Mouse (Mus musculus) hindbrain, embryonic 13.5 days (tissue): Measurements from ENCODE around the gene Pgam1. TPM values are rescaled to one million over a fixed set of nuclear protein-coding genes. Genes with fewer than 3 reads are reported as not detected.
"Not testable (repeated sequence)": the region's sequence is repeated elsewhere in the genome, so short reads cannot be mapped to it uniquely, and the experiment has no call there.

ENCODE experiments used
- ATAC-seq: fragments of 200-750 bp; cut with Nextera tagmentation; 2 replicates; pipeline ENCODE4 v1.8.0; 2017; ENCODE audit warnings: moderate TSS enrichment; ENCODE audit not compliant: low FRiP score
- H3K27ac ChIP-seq: fragments of 300-500 bp; sonication (generic); 2 replicates; pipeline ENCODE4 v1.5.1; 2015; ENCODE audit warnings: inconsistent platforms, mild to moderate bottlenecking, moderate library complexity
- H3K27me3 ChIP-seq: fragments of 300-500 bp; sonication (generic); 2 replicates; pipeline ENCODE4 v1.6.1; 2015; ENCODE audit warnings: mild to moderate bottlenecking, inconsistent platforms
- H3K36me3 ChIP-seq: fragments of 300-500 bp; sonication (generic); 2 replicates; pipeline ENCODE4 v1.6.1; 2015; ENCODE audit warnings: mild to moderate bottlenecking, inconsistent platforms
- H3K4me1 ChIP-seq: fragments of 300-500 bp; sonication (generic); replicated peaks from 2 replicates; pipeline ENCODE4 v1.6.1; 2015; ENCODE audit warnings: inconsistent platforms
- H3K4me2 ChIP-seq: fragments of 300-500 bp; sonication (generic); 2 replicates; pipeline ENCODE4 v1.6.1; 2015; ENCODE audit warnings: inconsistent platforms, mild to moderate bottlenecking, moderate library complexity
- H3K4me3 ChIP-seq: fragments of 300-500 bp; sonication (generic); 2 replicates; pipeline ENCODE4 v1.5.1; 2015; ENCODE audit warnings: mild to moderate bottlenecking, inconsistent platforms
- H3K9ac ChIP-seq: fragments of 300-500 bp; sonication (generic); 2 replicates; pipeline ENCODE4 v1.6.1; 2015; ENCODE audit warnings: mild to moderate bottlenecking, inconsistent platforms
- H3K9me3 ChIP-seq: fragments of 300-500 bp; sonication (generic); 2 replicates; pipeline ENCODE4 v1.6.1; 2016; ENCODE audit warnings: inconsistent platforms
- WGBS: fragments of 180-500 bp; shearing (Covaris S2); methylation state at CpG from one replicate; pipeline ENCODE4 v1.1.7; 2015; 5-methylcytosine and 5-hydroxymethylcytosine counted together
- polyA plus RNA-seq: library from polyadenylated mRNA; unstranded; fragments of >200 nt; fragmentation: Nextera tagmentation; extraction: Ambion mirVana; gene quantifications from 2 replicates; pipeline ENCODE4 v1.2.1, GENCODE M21; 2015

Pgam1 gene
- 465 and 466 TPM in 2 replicates for polyA plus RNA-seq

- Histone ChIP-seq H3K27me3 (no peaks in the 10 kb centered on the region), H3K9ac (peak within 1 kb of the TSS; percentile 90), H3K9me3 (no peaks in the 10 kb centered on the region), H3K4me3 (peak within 1 kb of the TSS; percentile 86), H3K36me3 (peaks cover 9% of the 10 kb centered on the region), H3K27ac (peak within 1 kb of the TSS; percentile 89), H3K4me1 (peaks cover 22% of the 10 kb centered on the region), H3K4me2 (peak within 1 kb of the TSS; percentile 92)
- ATAC-seq: peak; percentile 94
- WGBS: 6% methylated on average over 48 of the region's 54 CpGs
These were observed at the start of gene Pgam1 for GRCm38 (mm10) chr19:41911178-41912073. Gene Pgam1 (plus strand): TSS chr19:41911923.

- H3K4me3 ChIP-seq: no peak overlapping the region
- H3K9ac ChIP-seq: no peak overlapping the region
- no peak overlapping the region for H3K4me2 ChIP-seq
- H3K4me1 ChIP-seq: no peaks in the 10 kb centered on the region
- no peaks in the 10 kb centered on the region for H3K9me3 ChIP-seq
- H3K27ac ChIP-seq: no peak overlapping the region
- no peaks in the 10 kb centered on the region for H3K27me3 ChIP-seq
- ATAC-seq: no peak
- H3K36me3 ChIP-seq: peaks cover 92% of the 10 kb centered on the region
- WGBS: 91% methylated on average over 8 of the region's 8 CpGs
These were observed 45.0 kb upstream of the Pgam1 start for GRCm38 (mm10) chr19:41866707-41867106.

GRCm38 (mm10) chr19:41869296-41869695 lies 42.4 kb upstream of the Pgam1 start:
- no peak for ATAC-seq

GRCm38 (mm10) chr19:41869946-41870345 lies 41.8 kb upstream of the Pgam1 start:
- not testable (repeated sequence) for H3K27ac ChIP-seq, ATAC-seq, H3K9me3 ChIP-seq, H3K4me2 ChIP-seq, H3K4me1 ChIP-seq, H3K9ac ChIP-seq, H3K4me3 ChIP-seq, H3K27me3 ChIP-seq
- WGBS: 88% methylated on average over 5 of the region's 5 CpGs
- H3K36me3 ChIP-seq: peaks cover 97% of the 10 kb centered on the region

More at GRCm38 (mm10) chr19:41869296-41869695, 42.4 kb upstream of the Pgam1 start:
- Histone ChIP-seq H3K9me3 (no peaks in the 10 kb centered on the region), H3K9ac (no peak overlapping the region), H3K4me3 (no peak overlapping the region), H3K27me3 (no peaks in the 10 kb centered on the region), H3K4me1 (no peaks in the 10 kb centered on the region), H3K36me3 (peaks cover 92% of the 10 kb centered on the region), H3K4me2 (no peak overlapping the region), H3K27ac (no peak overlapping the region)
- 96% methylated on average over 5 of the region's 5 CpGs for WGBS

- H3K4me3 ChIP-seq: no peak overlapping the region
- 97% methylated on average over 2 of the region's 2 CpGs for WGBS
- H3K4me1 ChIP-seq: no peaks in the 10 kb centered on the region
- no peaks in the 10 kb centered on the region for H3K27me3 ChIP-seq
- H3K4me2 ChIP-seq: no peak overlapping the region
- H3K9me3 ChIP-seq: no peaks in the 10 kb centered on the region
- H3K36me3 ChIP-seq: peaks cover 94% of the 10 kb centered on the region
- no peak overlapping the region for H3K27ac ChIP-seq
- no peak for ATAC-seq
- no peak overlapping the region for H3K9ac ChIP-seq
These were observed 39.4 kb upstream of the Pgam1 start for GRCm38 (mm10) chr19:41872285-41872684.

GRCm38 (mm10) chr19:41874356-41874755 lies 37.4 kb upstream of the Pgam1 start:
- Histone ChIP-seq H3K9me3 (no peaks in the 10 kb centered on the region), H3K4me3 (no peak overlapping the region), H3K9ac (no peak overlapping the region), H3K4me2 (no peak overlapping the region), H3K27me3 (no peaks in the 10 kb centered on the region), H3K4me1 (no peaks in the 10 kb centered on the region), H3K36me3 (peaks cover 90% of the 10 kb centered on the region), H3K27ac (no peak overlapping the region)
- 94% methylated on average over 14 of the region's 14 CpGs for WGBS
- no peak for ATAC-seq

- over 99% methylated on average over 4 of the region's 4 CpGs for WGBS
- no peaks in the 10 kb centered on the region for H3K27me3 ChIP-seq
- H3K9me3 ChIP-seq: no peaks in the 10 kb centered on the region
- H3K27ac ChIP-seq: no peak overlapping the region
- H3K9ac ChIP-seq: no peak overlapping the region
- H3K36me3 ChIP-seq: peaks cover 88% of the 10 kb centered on the region
- no peak for ATAC-seq
- no peak overlapping the region for H3K4me2 ChIP-seq
- no peaks in the 10 kb centered on the region for H3K4me1 ChIP-seq
- H3K4me3 ChIP-seq: no peak overlapping the region
These were observed 29.9 kb upstream of the Pgam1 start for GRCm38 (mm10) chr19:41881842-41882241.

- Histone ChIP-seq H3K9me3 (no peaks in the 10 kb centered on the region), H3K36me3 (peaks cover 90% of the 10 kb centered on the region), H3K4me3 (no peak overlapping the region), H3K4me2 (no peak overlapping the region), H3K4me1 (no peaks in the 10 kb centered on the region), H3K27ac (no peak overlapping the region), H3K9ac (no peak overlapping the region), H3K27me3 (no peaks in the 10 kb centered on the region)
- ATAC-seq: no peak
- 94% methylated on average over 9 of the region's 9 CpGs for WGBS
These were observed 27.8 kb upstream of the Pgam1 start for GRCm38 (mm10) chr19:41883882-41884281.

GRCm38 (mm10) chr19:41888191-41888590 lies 23.5 kb upstream of the Pgam1 start:
- no peak overlapping the region for H3K4me3 ChIP-seq
- H3K9ac ChIP-seq: no peak overlapping the region
- H3K36me3 ChIP-seq: peaks cover 83% of the 10 kb centered on the region
- H3K27me3 ChIP-seq: no peaks in the 10 kb centered on the region
- no peaks in the 10 kb centered on the region for H3K9me3 ChIP-seq
- ATAC-seq: no peak
- no peak overlapping the region for H3K27ac ChIP-seq
- no peak overlapping the region for H3K4me2 ChIP-seq
- no peaks in the 10 kb centered on the region for H3K4me1 ChIP-seq

GRCm38 (mm10) chr19:41894959-41895358 lies 16.8 kb upstream of the Pgam1 start:
- peak overlapping the region; percentile 78 for H3K9ac ChIP-seq
- no peak for ATAC-seq
- H3K36me3 ChIP-seq: peaks cover 16% of the 10 kb centered on the region
- no peaks in the 10 kb centered on the region for H3K9me3 ChIP-seq
- peaks cover 16% of the 10 kb centered on the region for H3K4me1 ChIP-seq
- H3K4me3 ChIP-seq: peak overlapping the region; percentile 84
- no peaks in the 10 kb centered on the region for H3K27me3 ChIP-seq
- peak overlapping the region; percentile 96 for H3K4me2 ChIP-seq
- WGBS: 53% methylated on average over 7 of the region's 7 CpGs
- H3K27ac ChIP-seq: no peak overlapping the region

GRCm38 (mm10) chr19:41895460-41896318 lies 16.0 kb upstream of the Pgam1 start, which contains the start of gene Rrp12:
Gene Rrp12 (minus strand): TSS chr19:41896173.
- peak within 1 kb of the TSS; percentile 96 for H3K4me2 ChIP-seq
- peaks cover 10% of the 10 kb centered on the region for H3K36me3 ChIP-seq
- peaks cover 16% of the 10 kb centered on the region for H3K4me1 ChIP-seq
- ATAC-seq: peak; percentile 97
- H3K9ac ChIP-seq: peak within 1 kb of the TSS; percentile 78
- H3K4me3 ChIP-seq: peak within 1 kb of the TSS; percentile 84
- H3K27ac ChIP-seq: 0 out of 2 replicates have a peak within 1 kb of the TSS, but pooled peaks have one; percentile 30
- H3K9me3 ChIP-seq: no peaks in the 10 kb centered on the region
- no peaks in the 10 kb centered on the region for H3K27me3 ChIP-seq
- WGBS: 1% methylated on average over 46 of the region's 46 CpGs

GRCm38 (mm10) chr19:41896319-41896711 lies 15.4 kb upstream of the Pgam1 start:
- peak; percentile 58; the same call in 1 of the 2 replicates for ATAC-seq
- H3K27me3 ChIP-seq: no peaks in the 10 kb centered on the region
- peak overlapping the region; percentile 96 for H3K4me2 ChIP-seq
- peak overlapping the region; percentile 84 for H3K4me3 ChIP-seq
- peak overlapping the region; percentile 78 for H3K9ac ChIP-seq
- H3K27ac ChIP-seq: no peak overlapping the region
- H3K36me3 ChIP-seq: peaks cover 7% of the 10 kb centered on the region
- peaks cover 16% of the 10 kb centered on the region for H3K4me1 ChIP-seq
- 14% methylated on average over 18 of the region's 18 CpGs for WGBS
- no peaks in the 10 kb centered on the region for H3K9me3 ChIP-seq
